Mouse (Mus musculus) lung, postnatal 14 days (tissue): ENCODE results near the gene Abraxas1.

ENCODE experiments used
- DNase-seq: peaks from one replicate; pipeline ENCODE4 v3.0.0; 2021

Gene Abraxas1

DNA sequence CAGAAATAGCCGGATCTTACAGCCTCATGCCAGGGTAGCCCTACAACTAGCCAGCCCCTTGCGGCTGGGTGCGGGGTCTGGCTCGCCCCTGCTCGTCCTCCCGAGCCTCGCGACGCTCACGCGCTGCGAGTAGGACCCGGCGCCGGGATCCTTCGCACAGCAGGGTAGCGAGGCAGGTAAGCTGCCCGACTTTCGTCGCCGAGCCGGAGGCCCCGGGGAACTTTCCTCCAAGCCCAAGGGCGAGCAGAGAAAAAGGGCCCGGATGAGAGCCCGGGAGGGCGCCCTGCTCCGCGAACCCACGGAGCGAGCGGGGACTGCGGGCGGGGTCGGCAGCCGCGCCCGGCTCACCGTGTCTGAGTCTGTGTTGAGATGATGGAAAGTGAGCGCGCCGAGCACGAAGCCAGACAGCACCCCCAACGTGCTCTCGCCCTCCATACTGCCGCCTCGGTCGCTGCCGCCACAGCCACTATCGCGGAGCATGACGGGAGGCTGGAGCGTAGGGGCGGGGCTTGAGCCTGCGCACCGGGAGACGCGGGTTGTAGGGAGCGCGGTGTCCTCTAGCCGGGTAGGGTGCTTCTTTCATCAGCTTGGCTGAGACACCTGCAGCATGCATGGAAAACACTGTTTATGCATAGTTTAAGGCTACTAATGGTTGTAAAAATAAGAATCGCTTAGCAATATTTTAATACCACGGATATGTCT, at the start of gene Abraxas1:
Abraxas1 (minus strand) TSS at position 483 of the 702 bp plus-strand sequence.
- DNase-seq = peak; percentile 84

DNA sequence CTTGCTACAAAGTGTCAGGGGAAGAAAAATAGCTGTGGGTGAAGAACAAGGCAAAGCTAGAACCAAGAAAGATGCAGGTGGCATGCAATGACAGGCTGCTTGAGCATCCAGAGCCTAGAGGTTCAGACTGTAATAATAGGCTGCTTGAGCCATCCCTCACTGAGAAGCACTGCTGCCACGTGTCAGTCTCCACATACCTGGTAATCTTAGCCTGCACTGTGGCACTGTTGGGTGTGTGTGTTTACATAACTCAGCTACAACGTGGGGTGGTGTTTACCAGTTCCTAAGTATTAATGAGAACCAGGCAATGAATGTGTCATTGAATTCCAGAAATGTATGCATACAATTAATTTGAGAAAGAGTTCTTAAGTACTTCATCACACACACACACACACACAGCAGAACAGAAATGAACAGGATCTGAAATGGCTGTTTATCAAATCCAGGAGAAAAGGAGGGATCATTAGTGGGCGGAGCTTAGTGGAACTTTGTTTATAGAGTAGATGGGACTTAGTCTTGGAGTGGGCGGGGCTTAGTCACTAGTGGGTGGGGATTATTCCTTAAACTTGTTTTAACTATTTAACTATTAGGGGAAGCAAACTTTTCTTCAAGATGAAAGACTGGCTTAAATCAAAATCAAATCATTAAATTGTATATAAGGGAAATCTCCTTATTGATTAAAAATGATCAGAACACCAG, 48.6 kb upstream of the Abraxas1 start:
- DNase-seq = no peak

DNA sequence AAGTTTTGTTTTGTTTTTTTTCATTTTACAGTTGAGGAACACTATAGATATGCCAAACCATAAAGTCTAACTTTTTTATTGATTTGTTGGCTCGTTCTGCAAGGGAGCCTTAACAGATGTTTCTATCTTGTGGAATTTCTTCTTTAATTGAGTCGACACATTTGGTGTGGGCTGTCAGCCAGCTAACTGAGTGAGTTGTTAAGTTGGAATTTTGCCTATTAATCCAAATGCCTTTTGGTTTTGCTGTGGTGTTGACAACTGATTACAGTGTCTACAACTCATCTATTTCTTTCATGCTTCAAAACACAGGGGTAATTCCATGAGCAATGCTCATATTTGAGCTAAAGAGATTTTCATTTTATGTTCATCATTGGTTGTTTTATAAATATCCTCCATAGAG, 45.4 kb upstream of the Abraxas1 start:
- DNase-seq = no peak

DNA sequence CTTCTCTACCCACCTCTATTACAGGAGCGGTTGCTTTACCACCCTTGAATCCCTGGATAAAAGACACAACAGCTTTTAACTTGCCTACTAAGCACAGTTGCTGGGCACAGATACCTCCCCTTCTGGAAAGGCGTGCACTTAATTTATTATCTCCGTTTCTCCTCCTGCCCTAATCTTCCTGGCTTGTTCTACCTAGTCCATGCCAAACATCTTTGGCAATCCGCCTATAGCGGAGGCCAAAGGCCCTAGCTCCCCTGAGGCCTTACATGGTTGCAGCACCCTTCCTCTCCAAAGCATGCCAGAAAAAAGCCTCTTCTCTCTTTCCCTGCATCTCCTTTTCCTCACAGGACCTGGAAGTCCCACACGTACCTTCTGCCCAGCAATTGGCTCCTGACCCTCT, 43.7 kb upstream of the Abraxas1 start:
- no peak for DNase-seq

DNA sequence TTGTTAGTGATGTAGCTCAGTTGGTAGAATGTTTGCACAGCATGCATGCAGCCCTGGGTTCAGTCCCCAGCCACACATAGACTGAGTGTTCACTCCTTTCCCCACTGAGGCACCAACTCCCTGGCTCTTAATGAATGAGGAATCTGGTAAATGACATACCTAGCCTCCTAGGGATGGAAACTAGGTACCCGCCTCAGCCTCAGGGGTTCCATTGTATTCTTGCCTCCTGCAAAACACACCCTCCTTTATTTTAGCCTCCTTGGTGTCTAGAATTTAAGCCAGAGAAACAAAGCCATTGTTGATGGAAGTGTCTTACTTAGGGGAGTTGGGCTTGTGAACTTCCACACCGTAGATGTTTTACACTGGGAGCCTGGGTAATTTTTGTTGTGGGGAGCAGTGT, 42.3 kb upstream of the Abraxas1 start:
- DNase-seq = no peak

DNA sequence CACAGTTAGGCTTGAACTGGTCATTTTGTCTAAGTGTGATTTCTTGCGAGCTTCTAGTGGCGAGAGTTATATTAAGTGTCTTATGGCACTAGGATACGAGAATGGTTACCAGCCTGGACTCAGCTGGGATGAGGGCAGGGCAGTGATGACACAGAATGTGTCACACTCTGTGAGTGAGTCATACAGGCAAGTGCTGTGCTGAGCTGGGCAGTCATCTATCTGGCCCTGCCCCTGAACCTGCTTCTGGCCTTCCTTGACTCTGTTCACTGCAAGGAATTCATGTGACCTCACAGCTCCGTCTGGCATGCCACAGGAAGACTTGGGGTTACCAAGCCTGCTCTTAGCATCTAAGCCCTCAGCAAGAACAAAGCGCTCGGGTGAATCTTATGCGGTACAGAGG, 41.0 kb upstream of the Abraxas1 start:
- DNase-seq = no peak

DNA sequence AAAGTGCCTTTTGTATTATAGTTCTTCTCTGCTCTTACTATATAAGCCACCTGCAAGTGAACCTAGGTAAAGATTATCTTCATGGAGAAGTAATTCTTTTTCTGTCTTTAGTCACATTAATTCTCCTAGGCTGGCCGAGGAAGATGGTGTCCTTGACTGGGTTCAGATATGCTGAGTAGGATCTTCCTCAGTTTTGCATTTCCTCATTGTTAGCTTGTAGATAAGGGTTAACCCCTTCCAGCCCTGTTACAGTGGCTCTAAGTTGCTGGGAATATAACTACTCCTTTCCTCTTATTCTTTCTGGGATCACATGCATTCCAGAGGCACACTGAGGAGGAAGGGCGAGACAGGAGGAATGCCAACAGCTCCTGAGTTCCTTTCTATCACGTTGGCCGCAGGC, 40.4 kb upstream of the Abraxas1 start:
- DNase-seq = no peak

DNA sequence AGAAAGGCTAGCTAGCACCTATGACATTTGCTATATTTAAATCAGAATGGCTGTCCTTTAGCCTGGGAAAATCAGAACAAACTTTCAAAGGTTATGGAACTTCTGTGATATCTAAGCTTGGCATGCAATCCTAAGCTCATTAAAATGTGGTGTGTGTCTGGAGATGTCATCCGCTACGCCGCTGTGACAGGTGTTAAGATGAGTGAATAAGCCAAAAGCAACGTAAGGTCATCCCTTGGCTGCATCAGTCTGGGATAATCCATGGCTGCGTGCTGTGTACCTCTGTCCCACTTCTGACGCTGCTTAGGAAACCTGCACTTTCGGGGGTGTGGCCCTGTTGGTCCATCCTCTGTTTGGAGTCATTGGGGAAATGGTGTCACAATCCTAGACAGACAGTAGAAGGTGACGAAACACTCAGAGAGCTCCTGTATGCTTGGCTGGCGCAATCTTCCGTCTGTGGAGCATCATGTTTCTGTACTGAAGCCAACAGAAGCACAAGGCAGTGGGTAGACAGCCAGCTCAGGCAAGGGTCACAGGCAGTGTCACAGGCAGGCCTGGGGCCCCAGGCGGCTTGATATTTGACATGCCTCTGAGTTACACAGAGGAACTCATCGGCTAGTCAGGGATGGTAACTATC, 39.8 kb upstream of the Abraxas1 start:
- DNase-seq = peak; percentile 57

DNA sequence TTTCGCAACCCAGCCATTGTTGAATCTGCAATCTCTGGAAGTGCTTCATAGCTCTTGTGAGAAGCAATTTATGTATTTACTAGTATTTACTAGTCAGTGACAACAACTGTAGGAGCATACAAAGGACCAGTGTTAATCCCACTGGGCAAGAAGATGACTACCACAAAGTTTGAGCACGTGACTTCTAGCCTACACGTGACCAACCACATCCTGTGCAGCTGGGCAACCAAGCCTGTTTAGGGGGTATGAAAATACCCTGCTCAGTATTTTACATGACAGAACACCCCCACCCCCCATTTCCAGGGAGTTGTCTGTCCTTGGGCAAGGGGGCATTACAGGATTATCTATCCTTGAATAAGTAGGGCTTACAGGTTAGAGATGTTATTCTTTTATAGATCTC, 35.8 kb upstream of the Abraxas1 start:
- no peak for DNase-seq

DNA sequence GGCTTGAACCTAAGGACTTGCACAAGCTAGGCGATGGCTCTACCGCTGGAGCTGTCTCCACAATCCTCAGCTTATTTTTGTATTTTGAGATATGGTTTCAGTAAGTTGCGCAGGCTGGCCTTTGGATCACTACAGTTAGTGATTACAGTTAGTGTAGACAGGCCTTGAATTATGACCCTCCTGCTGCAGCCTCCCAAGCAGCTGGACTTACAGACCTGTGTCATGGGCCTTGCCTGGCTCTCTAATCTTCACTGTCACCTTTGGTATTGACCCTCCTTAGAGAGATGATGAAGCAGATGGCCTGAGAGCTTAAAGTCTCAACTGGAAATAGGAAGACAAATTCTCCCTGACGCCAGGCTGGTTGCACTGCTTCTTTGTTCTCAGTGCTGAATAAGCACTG, 33.2 kb upstream of the Abraxas1 start:
- DNase-seq = no peak

DNA sequence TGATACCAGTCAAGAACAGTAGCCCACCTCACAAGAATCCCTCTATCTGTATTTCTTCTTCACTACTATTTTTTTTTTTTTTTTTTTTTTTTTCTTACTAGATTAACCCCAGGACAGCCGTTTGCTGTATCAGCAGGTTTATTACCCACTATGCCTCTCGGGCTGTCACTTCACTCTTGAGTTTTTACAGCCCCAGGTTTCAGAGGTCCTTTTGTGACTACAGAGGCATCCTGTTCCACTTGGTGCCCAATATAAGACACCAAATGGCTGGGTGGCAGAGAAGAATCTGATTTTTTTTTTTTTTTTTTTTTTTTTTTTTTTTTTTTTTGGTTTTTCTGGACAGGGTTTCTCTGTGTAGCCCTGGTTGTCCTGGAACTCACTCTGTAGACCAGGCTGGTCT, 26.4 kb upstream of the Abraxas1 start:
- DNase-seq = no peak

DNA sequence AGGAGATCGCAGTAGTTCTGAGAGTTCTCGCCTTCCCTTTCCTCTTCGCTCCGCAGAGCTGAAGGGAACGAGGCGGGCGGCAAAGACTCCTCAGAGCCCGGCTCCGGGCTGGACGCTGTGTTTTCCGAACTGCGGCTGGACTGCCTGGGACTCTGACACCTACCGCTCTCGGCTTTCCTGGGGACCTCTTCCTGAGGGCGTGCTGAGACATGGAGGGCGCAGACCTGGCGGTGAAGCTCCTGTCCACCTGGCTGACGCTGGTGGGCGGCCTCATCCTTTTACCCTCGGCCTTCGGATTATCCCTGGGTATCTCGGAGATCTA, 25.8 kb upstream of the Abraxas1 start:
- no peak for DNase-seq

DNA sequence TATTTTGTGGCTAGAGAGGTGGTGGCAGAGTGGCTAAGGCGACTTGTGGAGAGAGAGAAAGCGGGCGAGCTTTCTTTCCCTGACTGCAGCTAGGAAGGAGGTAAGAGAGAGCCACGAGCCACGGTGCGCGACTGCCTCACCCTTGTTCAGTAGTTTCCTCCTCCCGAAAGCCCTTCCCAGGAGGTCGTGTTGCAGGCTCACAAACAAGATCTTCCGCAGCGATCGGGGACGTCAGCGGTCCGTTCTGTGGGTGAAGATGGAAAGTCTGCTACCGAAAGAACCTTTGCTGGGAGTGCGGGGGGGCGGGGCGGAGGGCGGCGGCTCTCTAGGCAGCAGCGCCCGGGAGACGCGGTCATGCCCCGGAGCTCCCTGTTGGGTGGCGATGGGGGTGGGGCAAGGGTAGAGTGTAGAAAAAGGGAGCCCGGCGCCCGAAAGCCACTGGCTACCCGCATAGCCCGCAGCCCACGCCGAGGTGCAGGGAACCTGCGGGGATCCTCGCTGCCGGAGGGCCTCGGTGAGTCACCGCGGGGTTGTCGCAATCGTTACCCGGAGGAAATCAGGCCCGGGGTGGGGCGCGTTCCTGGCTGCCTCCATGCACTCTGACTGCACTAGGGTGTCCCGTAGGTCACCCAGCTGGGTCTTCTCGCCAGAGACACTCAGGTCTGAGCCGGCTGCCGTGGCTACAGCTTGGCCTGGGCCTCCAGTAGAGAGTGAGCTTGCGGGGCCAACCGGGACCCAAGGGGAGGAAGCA, 25.3 kb upstream of the Abraxas1 start:
- peak; percentile 75 for DNase-seq

DNA sequence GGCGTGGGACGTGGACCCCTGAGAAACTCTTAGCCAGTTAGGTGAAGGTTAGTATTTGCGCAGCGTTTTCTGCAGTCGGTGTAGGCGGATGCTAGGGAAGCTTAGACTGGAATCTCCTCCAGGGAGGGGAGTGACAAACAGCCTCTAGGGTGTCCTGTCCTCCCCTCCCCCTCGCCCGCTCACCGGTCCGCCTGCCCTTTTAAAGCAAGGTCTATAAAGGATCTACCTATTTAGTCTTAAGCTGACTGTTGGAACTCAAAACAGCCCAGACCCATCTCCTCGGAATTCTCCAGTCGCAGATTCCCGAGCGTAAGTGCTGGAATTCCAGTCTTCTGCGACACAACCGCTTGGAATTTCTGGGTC, 24.7 kb upstream of the Abraxas1 start, which contains the start of gene Gpat3:
Gpat3 (plus strand) TSS at position 229 of the 363 bp plus-strand sequence.
- DNase-seq = peak; percentile 18

DNA sequence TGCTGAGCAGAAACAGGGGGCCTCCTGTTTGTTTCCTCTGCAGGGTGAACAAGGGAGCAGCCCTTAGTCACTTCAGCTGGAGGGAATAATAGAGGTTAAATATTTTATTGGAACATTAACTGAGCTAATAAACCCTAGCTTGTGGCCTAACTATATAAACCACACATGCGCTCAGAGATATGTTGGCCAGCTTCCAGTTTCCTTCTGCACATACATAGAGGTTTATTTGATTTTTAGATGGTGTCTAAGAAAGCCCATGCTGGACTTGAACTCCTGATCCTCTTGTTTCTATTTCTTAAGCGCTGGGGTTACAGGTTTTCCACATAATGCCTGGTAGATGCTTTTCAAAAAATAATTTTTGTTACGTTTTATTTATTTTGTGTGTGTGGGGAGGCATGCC, 23.7 kb upstream of the Abraxas1 start:
- no peak for DNase-seq

DNA sequence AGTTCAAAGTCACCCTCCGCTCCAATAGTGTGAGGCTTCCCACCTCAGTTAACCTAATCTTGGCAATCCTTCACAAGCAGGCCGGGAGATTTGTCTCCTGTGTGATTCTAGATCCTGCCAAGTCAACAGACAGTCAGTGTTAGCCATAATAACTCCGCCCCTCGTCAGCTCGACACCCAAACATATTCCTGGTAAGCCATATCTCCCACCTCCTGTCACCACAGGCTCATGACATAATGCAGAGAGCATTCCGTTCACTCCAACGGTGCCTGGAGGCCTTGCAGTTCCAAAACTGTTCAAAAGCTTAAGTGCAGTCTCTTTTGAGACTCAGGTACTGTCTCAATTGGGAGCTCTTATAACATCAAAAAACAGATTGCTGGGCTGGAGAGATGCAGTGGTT, 17.1 kb upstream of the Abraxas1 start:
- DNase-seq = no peak

DNA sequence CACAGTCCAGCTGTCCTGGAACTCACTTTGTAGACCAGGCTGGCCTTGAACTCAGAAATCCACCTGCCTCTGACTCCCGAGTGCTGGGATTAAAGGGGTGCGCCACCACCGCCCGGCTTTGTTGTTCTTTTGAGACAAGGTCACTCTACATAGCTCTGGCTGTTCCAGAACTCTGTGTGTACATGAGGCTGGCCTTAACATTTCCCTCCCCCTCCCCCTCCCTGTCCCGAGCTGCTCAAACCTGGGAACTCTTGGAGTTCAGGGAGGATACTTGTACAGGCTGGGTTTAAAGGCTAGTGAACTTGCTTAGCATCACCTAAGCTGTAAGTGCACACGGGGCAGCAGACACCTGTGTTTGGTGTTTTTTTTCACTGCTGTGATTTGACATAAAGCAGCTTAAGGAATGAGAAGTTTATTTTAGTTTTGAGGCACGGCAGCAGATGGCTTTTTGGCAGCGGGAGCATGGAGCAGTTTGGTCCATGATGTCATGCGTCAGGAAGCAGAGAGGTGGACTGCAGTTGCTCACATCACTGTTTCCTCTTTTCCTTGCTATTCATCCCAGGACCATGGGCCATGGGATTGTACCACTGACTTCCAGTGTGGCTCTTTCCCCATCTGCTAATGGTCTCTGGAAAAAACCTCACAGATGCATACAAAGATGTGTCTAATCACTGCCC, 15.2 kb upstream of the Abraxas1 start:
- DNase-seq = no peak

DNA sequence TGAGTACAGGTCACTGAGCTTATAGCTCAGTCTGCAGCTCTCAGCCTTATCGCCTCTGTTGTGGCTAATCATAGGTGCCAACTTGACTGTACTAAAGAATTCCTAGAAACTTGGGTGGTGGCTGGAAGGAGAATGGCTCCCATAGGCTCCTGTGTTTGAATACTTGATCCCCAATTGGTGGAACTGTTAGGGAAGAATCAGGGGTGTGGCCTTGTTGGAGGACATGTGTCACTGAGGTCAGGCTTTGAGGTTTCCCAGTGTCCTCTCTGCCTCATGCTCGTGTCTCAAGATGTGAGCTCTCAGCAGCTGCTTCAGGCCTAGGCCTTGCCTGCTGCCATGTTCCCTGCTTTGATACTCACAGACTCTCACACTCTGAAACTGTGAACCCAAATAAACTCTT, 13.1 kb upstream of the Abraxas1 start:
- DNase-seq = no peak

DNA sequence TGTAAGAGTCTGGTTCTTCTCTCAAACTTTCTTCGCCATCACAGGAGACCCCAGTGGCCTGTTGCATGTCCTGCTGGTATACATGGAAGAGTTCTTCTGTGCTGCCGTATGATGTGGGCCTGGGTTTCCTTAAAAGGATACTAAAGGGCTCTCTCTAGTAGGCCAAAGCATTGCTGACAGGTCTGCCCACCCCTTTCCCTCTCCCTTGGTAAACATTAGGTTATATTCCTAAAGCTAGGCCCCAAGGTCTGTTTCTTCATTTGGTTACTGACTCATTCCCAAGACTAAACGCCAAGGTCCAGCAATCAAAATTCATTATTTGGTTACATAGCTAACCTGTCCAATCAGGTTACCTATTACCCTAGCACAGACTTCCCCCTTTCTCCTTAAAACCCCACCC, 11.9 kb upstream of the Abraxas1 start:
- no peak for DNase-seq

DNA sequence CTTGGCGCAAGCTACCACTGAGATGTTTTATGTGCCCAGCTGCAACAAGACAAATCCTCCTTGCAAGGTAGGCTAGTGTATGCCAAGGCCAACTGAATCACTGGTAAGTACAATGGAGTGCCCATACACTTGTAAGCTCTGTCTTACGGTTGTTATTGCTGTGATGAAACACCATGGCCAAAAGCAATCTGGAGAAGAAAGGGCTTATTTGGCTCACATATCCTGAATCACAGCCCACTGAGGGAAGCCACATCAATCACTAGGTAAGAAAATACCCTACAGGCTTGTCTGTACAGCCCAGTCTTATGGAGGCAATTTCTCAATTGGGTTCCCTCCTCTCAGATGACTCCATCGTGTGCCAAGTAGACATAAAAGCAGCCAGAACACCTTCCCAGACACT, 7.9 kb upstream of the Abraxas1 start:
- no peak for DNase-seq

DNA sequence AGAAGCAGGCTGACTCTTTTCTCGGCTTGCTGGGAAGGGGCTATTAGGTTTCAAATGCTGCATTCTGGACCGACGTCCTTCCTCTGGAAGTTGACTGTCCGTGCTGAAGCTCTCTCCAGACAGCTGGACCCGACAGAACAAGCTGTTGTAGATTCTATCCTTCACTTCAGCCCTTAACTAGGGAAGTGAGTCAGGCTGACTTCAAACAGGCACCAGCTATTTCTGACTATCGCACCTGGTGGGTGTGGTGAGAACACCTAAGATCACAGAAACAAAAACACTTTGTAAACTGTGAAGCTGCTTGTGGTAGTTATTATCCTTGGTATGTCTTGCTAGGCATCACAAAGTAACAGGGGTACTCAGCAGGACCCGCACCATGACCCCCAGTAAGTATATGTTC, 5.8 kb upstream of the Abraxas1 start:
- DNase-seq = no peak

DNA sequence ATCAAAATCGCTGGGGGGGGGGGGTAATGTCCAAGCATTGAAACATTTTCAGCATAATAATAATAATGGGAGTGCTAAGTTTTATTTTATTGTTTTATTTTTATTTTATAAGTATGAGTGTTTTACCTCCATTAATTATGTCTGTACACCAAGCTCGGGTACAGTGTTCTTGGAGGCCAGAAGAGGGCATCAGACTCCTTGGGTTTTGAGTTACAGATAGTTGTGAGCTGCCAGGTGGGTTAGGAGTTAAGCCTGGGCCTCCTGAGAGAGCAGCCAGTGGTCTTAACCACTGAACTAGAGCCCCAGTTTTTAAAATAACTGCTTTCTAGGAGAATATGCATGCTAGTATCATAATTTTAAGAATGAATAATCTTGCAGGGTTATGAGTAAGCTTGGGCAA, 5.2 kb upstream of the Abraxas1 start:
- DNase-seq = no peak

DNA sequence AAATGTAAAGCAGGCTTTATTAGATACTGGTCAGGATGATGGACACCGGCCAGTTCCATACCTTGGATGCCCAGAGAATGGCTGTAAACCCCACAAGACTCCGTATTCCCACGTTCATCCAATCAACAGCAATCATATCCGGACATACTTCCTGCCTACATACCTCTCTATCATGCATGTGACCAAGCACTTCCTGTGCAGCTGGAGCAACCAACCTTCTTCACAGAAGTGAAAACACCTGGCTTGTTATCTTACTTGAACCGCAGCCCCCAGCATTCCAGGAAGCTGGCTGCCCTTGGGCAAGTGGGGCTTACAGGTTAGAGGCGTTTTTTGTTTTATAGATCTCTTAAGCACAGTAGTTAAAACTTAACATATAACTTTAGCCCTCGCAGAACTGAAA, 2.1 kb upstream of the Abraxas1 start:
- no peak for DNase-seq
